Mouse (Mus musculus): ENCODE data around the gene Yif1a.

The Yif1a gene

GRCm38 (mm10) chr19:5087884-5088728 lies at the start of gene Yif1a:
Gene Yif1a (plus strand): TSS chr19:5088538.
- peak; percentile 98 for DNase-seq (ENCODE audit: low read depth)

- DNase-seq (ENCODE audit: low read depth): peak; percentile 88
Observed at GRCm38 (mm10) chr19:5038709-5039156, 49.6 kb upstream of the Yif1a start, which contains the start of the genes B4gat1 and AC124502.3. Gene B4gat1 (plus strand): TSS chr19:5038826. Gene AC124502.3 (plus strand): TSS chr19:5038891.

- DNase-seq (ENCODE audit: low read depth): no peak
Observed at GRCm38 (mm10) chr19:5039301-5040114, 48.8 kb upstream of the Yif1a start.

GRCm38 (mm10) chr19:5040862-5041523 lies 47.3 kb upstream of the Yif1a start, which contains the start of gene Brms1:
Gene Brms1 (plus strand): TSS chr19:5041354.
- DNase-seq (ENCODE audit: low read depth): peak; percentile 90

- no peak for DNase-seq (ENCODE audit: low read depth)
Observed at GRCm38 (mm10) chr19:5041588-5041987, 46.8 kb upstream of the Yif1a start.

GRCm38 (mm10) chr19:5045531-5045930 lies 42.8 kb upstream of the Yif1a start:
- DNase-seq (ENCODE audit: low read depth): no peak

- DNase-seq (ENCODE audit: low read depth): no peak
Observed at GRCm38 (mm10) chr19:5048138-5049056, 39.9 kb upstream of the Yif1a start.

- DNase-seq (ENCODE audit: low read depth): no peak
Observed at GRCm38 (mm10) chr19:5049325-5049724, 39.0 kb upstream of the Yif1a start.

- peak; percentile 60 for DNase-seq (ENCODE audit: low read depth)
Observed at GRCm38 (mm10) chr19:5050047-5050905, 38.1 kb upstream of the Yif1a start, which contains the start of gene Rin1. Gene Rin1 (plus strand): TSS chr19:5050481.

- no peak for DNase-seq (ENCODE audit: low read depth)
Observed at GRCm38 (mm10) chr19:5051031-5051430, 37.3 kb upstream of the Yif1a start.

GRCm38 (mm10) chr19:5051515-5051914 lies 36.8 kb upstream of the Yif1a start:
- no peak for DNase-seq (ENCODE audit: low read depth)

GRCm38 (mm10) chr19:5052166-5052822 lies 36.0 kb upstream of the Yif1a start:
- no peak for DNase-seq (ENCODE audit: low read depth)

GRCm38 (mm10) chr19:5052853-5053252 lies 35.5 kb upstream of the Yif1a start:
- DNase-seq (ENCODE audit: low read depth): no peak

- DNase-seq (ENCODE audit: low read depth): peak; percentile 59
Observed at GRCm38 (mm10) chr19:5053909-5054308, 34.4 kb upstream of the Yif1a start.

GRCm38 (mm10) chr19:5056251-5056650 lies 32.1 kb upstream of the Yif1a start:
- no peak for DNase-seq (ENCODE audit: low read depth)

GRCm38 (mm10) chr19:5057876-5058775 lies 30.2 kb upstream of the Yif1a start:
- DNase-seq (ENCODE audit: low read depth): no peak

- no peak for DNase-seq (ENCODE audit: low read depth)
Observed at GRCm38 (mm10) chr19:5058801-5059771, 29.3 kb upstream of the Yif1a start.

All from naive thymus-derived CD4-positive, alpha-beta T cell, adult 2 months (primary cell).